Mouse (Mus musculus) C2C12 (cell line): ENCODE measurements around the gene Obscn.

Experiments
- CTCF ChIP-seq: IDR thresholded peaks from one replicate; pipeline ENCODE4 v1.5.1; 2011; ENCODE audit not compliant: control insufficient read depth, insufficient read depth, insufficient read length
- MAX ChIP-seq: IDR thresholded peaks from one replicate; pipeline ENCODE4 v1.6.1; 2011; ENCODE audit warnings: mild to moderate bottlenecking, control low read depth
- USF1 ChIP-seq: IDR thresholded peaks from one replicate; pipeline ENCODE4 v1.6.1; 2011; ENCODE audit warnings: low read depth, mild to moderate bottlenecking, control low read depth, moderate library complexity

DNA sequence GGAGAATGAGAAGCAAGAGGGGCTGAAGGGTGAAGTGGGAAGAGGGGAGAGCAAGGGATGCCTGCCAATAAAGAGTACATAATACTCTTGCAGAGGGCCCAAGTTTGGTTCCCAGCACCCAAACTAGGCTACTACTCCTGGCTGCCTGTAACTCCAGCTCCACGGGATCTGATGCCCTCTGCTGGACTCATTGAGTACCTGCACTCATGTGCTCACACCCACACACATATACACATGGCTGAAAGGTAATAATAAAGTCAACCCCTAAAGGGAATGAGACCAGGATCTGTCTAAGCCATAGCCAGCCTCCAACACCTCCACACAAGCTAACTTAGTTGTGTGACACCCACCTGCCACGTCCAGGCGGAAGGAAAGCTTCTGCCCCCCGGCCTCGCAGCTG is 30.3 kb downstream of the Obscn start:
- no peak for TF ChIP-seq MAX
- TF ChIP-seq CTCF = no peak
- TF ChIP-seq USF1 = no peak
